ENCODE assay signal across 28 mouse cellular contexts in genomic region chr11:72544716-72545115, GRCm38 (mm10). TPM values are rescaled to one million over a fixed set of nuclear protein-coding genes. Genes with fewer than 3 reads are reported as not detected.
DNase-seq lines count a peak whose midpoint lies in the region; ATAC-seq and TF ChIP-seq lines count a peak whose summit lies in the region.
"Had no signal": no experiment of that assay in that cellular context is flagged by ENCODE, and none has a peak within 500 bp of the region (broad histone marks: within the 10 kb centered on the region; RNA-seq: fewer than 3 reads in every experiment).

No protein-coding gene starts in this region.

- H3K4me1 ChIP-seq in megakaryocyte, embryonic 14.5 days: peaks cover 67% of the 10 kb centered on the region
- H3K4me1 ChIP-seq in liver, postnatal 0 days (ENCODE audit: insufficient read depth): peaks cover 18% of the 10 kb centered on the region
- H3K4me1 ChIP-seq: embryonic facial prominence, embryonic 10.5 days; embryonic facial prominence, embryonic 13.5 days; forebrain, embryonic 12.5 days; forebrain, embryonic 15.5 days; hindbrain, embryonic 10.5 days; hindbrain, embryonic 13.5 days had no signal

- H3K27me3 ChIP-seq in megakaryocyte, embryonic 14.5 days (replicated peaks): peaks cover 4% of the 10 kb centered on the region
- H3K27me3 ChIP-seq in liver, postnatal 0 days (ENCODE audit: insufficient read depth, low read length): no peaks in the 10 kb centered on the region
- H3K27me3 ChIP-seq: embryonic facial prominence, embryonic 13.5 days; forebrain, embryonic 12.5 days; forebrain, embryonic 15.5 days; heart, embryonic 15.5 days; hindbrain, embryonic 13.5 days had no signal

- H3K27ac ChIP-seq in liver, postnatal 0 days (ENCODE audit: low read depth): no peak overlapping the region
- H3K27ac ChIP-seq: embryonic facial prominence, embryonic 10.5 days; embryonic facial prominence, embryonic 13.5 days; forebrain, embryonic 12.5 days; forebrain, embryonic 15.5 days; heart, embryonic 15.5 days; hindbrain, embryonic 10.5 days; hindbrain, embryonic 13.5 days had no signal

- no peak for TF ChIP-seq CTCF in liver, postnatal 0 days (IDR thresholded peaks at IDR 0.05; ENCODE audit: low read depth)

- no peak overlapping the region for H3K4me2 ChIP-seq in liver, postnatal 0 days (ENCODE audit: low read depth, low read length)
- H3K4me2 ChIP-seq: embryonic facial prominence, embryonic 13.5 days; forebrain, embryonic 12.5 days; forebrain, embryonic 15.5 days; heart, embryonic 12.5 days; heart, embryonic 15.5 days; hindbrain, embryonic 13.5 days had no signal

- 0 out of 2 replicates have a peak, but pooled peaks have one; percentile 25 for TF ChIP-seq EP300 in liver, postnatal 0 days (IDR thresholded peaks at IDR 0.05; ENCODE audit: low read depth)

- peak; percentile 57 for DNase-seq in c-Kit-positive CD71-positive TER-119-negative erythroid progenitor cells, embryonic 14.5 days (ENCODE audit: low read depth)
- no peak for DNase-seq in liver, postnatal 0 days
- no peak for DNase-seq in left cerebral cortex, adult 18-20 months (ENCODE audit: low spot score in 2 of 2)
- DNase-seq in cerebellum, postnatal 10 days: no peak
- DNase-seq in embryo, embryonic 9.5 days (ENCODE audit: extremely low spot score): no peak
- DNase-seq: adrenal gland, adult 2 months; adrenal gland, postnatal 14 days; cerebellum, adult 18-20 months; cerebellum, adult 9-10 months; cerebellum, postnatal 25 days; gastrocnemius, postnatal 25 days; heart, adult 18-20 months; heart, postnatal 10 days; heart, postnatal 36 days had no signal

- H3K9ac ChIP-seq in liver, postnatal 0 days (replicated peaks): no peak overlapping the region
- H3K9ac ChIP-seq: embryonic facial prominence, embryonic 13.5 days; forebrain, embryonic 12.5 days; forebrain, embryonic 15.5 days; heart, embryonic 12.5 days; heart, embryonic 15.5 days; hindbrain, embryonic 13.5 days had no signal

- ATAC-seq in megakaryocyte, adult 5-6 weeks (ENCODE audit: poor library complexity, severe bottlenecking): no peak
- ATAC-seq in liver, postnatal 0 days: no peak
- ATAC-seq: CD4-positive, CD25-positive, alpha-beta regulatory T cell, adult 4 months; forebrain, embryonic 15.5 days; hindbrain, embryonic 16.5 days had no signal

- peak overlapping the region; percentile 14 for H3K4me3 ChIP-seq in megakaryocyte, embryonic 14.5 days (replicated peaks)
- no peak overlapping the region for H3K4me3 ChIP-seq in liver, postnatal 0 days (ENCODE audit: low read depth, low read length)
- H3K4me3 ChIP-seq: embryonic facial prominence, embryonic 10.5 days; embryonic facial prominence, embryonic 13.5 days; erythroblast, embryonic 14.5 days; forebrain, embryonic 12.5 days; forebrain, embryonic 15.5 days; heart, embryonic 12.5 days; heart, embryonic 15.5 days; hindbrain, embryonic 10.5 days; hindbrain, embryonic 13.5 days had no signal

- 47% methylated on average over 7 of the region's 7 CpGs for WGBS in liver, postnatal 0 days (ENCODE audit: insufficient replicate concordance)

- peaks cover 22% of the 10 kb centered on the region for H3K36me3 ChIP-seq in megakaryocyte, embryonic 14.5 days (replicated peaks; ENCODE audit: low read length)
- H3K36me3 ChIP-seq in liver, postnatal 0 days (replicated peaks; ENCODE audit: insufficient read depth, low read length): no peaks in the 10 kb centered on the region
- H3K36me3 ChIP-seq: embryonic facial prominence, embryonic 10.5 days; embryonic facial prominence, embryonic 13.5 days; forebrain, embryonic 12.5 days; forebrain, embryonic 15.5 days; heart, embryonic 12.5 days; heart, embryonic 15.5 days; hindbrain, embryonic 10.5 days; hindbrain, embryonic 13.5 days had no signal

- H3K9me3 ChIP-seq in megakaryocyte, embryonic 14.5 days: no peaks in the 10 kb centered on the region
- H3K9me3 ChIP-seq in liver, postnatal 0 days (ENCODE audit: low read length): no peaks in the 10 kb centered on the region
- H3K9me3 ChIP-seq: embryonic facial prominence, embryonic 10.5 days; embryonic facial prominence, embryonic 13.5 days; forebrain, embryonic 12.5 days; forebrain, embryonic 15.5 days; heart, embryonic 12.5 days; heart, embryonic 15.5 days; hindbrain, embryonic 10.5 days; hindbrain, embryonic 13.5 days had no signal

RNA-seq across cellular contexts. Expression of gene Spns3, which starts 5.6 kb away (rescaled TPM):
- 18.9 and 31.7 TPM in 2 replicates for polyA plus RNA-seq in megakaryocyte, embryonic 14.5 days (2012; ENCODE audit: insufficient read depth, low replicate concordance)
- 4.7 and 5.4 TPM in 2 replicates for total RNA-seq in megakaryocyte, adult 5-6 weeks (2015)
- total RNA-seq in megakaryocyte, adult 5-6 weeks (2017): 4.3 and 6.4 TPM in 2 replicates
- polyA plus RNA-seq in liver, postnatal 0 days (2015; fragmentation: Nextera tagmentation; extraction: Ambion mirVana): 1.8 and 1.9 TPM in 2 replicates
- under 1 TPM; 0.21 to 0.28 TPM for total RNA-seq in left cerebral cortex, adult 18-20 months (2021)
- total RNA-seq: heart, adult 18-20 months had no signal
- polyA plus RNA-seq: C2C12; forebrain, embryonic 12.5 days; hindbrain, embryonic 16.5 days had no signal

RNA-seq across cellular contexts. Expression of gene Spns2, which starts 55.0 kb away (rescaled TPM):
- 63.1 and 65.1 TPM in 2 replicates for polyA plus RNA-seq in megakaryocyte, embryonic 14.5 days (2012; ENCODE audit: insufficient read depth, low replicate concordance)
- total RNA-seq in megakaryocyte, adult 5-6 weeks (2015): 2.8 and 2.9 TPM in 2 replicates
- total RNA-seq in megakaryocyte, adult 5-6 weeks (2017): 0.15 and 4.8 TPM in 2 replicates
- 4.1 and 4.9 TPM in 2 replicates for polyA plus RNA-seq in liver, postnatal 0 days (2015; fragmentation: Nextera tagmentation; extraction: Ambion mirVana)
- total RNA-seq in left cerebral cortex, adult 18-20 months (2021): 10 to 100 TPM; 53.7 to 55.4 TPM
- polyA plus RNA-seq: CD4-positive, CD25-positive, alpha-beta regulatory T cell, adult 4 months had no signal

Comparison
In these comparisons a context has a peak if more than half of its experiments do, and no peak if none do; other contexts are left out.
1. RNA of gene Spns3, which starts 5.6 kb away (total RNA-seq): 4.3 to 6.4 TPM in megakaryocyte, adult 5-6 weeks; 0.21 to 0.28 TPM in left cerebral cortex, adult 18-20 months; every median in the first group is over 4 times any median in the second.
2. RNA of gene Spns2, which starts 55.0 kb away (total RNA-seq): 53.7 to 55.4 TPM in left cerebral cortex, adult 18-20 months; 0.15 to 4.8 TPM in megakaryocyte, adult 5-6 weeks; every median in the first group is over 4 times any median in the second.